Mouse (Mus musculus) midbrain, embryonic 10.5 days (tissue): ENCODE results near the gene Mettl2. TPM values are rescaled to one million over a fixed set of nuclear protein-coding genes. Genes with fewer than 3 reads are reported as not detected.
A peak's percentile ranks its signal among the peaks of the same experiment; 100 is the strongest.

ENCODE experiments used
- DNase-seq: peaks from one replicate; pipeline ENCODE4 v3.0.0-alpha.2; 2017; ENCODE audit warnings: low spot score
- H3K27ac ChIP-seq: fragments of 300-500 bp; sonication (generic); replicated peaks from 2 replicates; pipeline ENCODE4 v1.5.1; 2016; ENCODE audit warnings: mild to moderate bottlenecking
- H3K27me3 ChIP-seq: fragments of 300-500 bp; sonication (generic); 2 replicates; pipeline ENCODE4 v1.6.1; 2016; ENCODE audit warnings: low read depth, mild to moderate bottlenecking; ENCODE audit not compliant: poor library complexity, severe bottlenecking
- H3K36me3 ChIP-seq: fragments of 300-500 bp; sonication (generic); 2 replicates; pipeline ENCODE4 v1.6.1; 2016; ENCODE audit warnings: mild to moderate bottlenecking, moderate library complexity
- H3K4me1 ChIP-seq: fragments of 300-500 bp; sonication (generic); 2 replicates; pipeline ENCODE4 v1.6.1; 2016
- H3K4me3 ChIP-seq: fragments of 300-500 bp; sonication (generic); 2 replicates; pipeline ENCODE4 v1.5.1; 2016; ENCODE audit warnings: mild to moderate bottlenecking, moderate library complexity
- H3K9me3 ChIP-seq: fragments of 300-500 bp; sonication (generic); replicated peaks from 2 replicates; pipeline ENCODE4 v1.6.1; 2016; ENCODE audit warnings: mild to moderate bottlenecking
- WGBS: fragments of 180-500 bp; shearing (Covaris S2); methylation state at CpG from one replicate; pipeline ENCODE4 v1.1.7; 2016; 5-methylcytosine and 5-hydroxymethylcytosine counted together
- polyA plus RNA-seq: library from polyadenylated mRNA; unstranded; fragments of >200 nt; fragmentation: Nextera tagmentation; extraction: Ambion mirVana; gene quantifications from 2 replicates; pipeline ENCODE4 v1.2.1, GENCODE M21; 2016

Mettl2 gene
- polyA plus RNA-seq, 1 experiment from 2014 or later = 56.3 TPM

DNA sequence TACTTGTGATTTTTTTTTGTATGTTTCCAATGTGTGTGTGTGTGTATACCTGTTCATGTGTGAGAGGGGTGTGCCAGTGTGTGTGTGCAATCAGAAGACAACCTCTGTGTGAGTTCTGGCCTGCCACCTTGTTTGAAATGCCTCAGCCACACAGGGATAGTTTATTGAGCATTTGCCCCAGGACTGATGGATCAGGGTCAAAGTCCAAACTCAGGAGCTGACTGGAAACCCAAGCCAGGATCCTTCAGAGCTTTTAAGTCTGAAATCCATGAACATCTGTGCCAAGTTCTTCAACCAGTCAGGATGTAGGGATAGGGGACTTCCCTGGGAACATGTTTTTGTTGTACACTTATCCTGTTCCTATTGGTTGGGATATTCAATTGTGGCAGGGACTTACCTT, 31.8 kb downstream of the Mettl2 start:
- peaks cover 7% of the 10 kb centered on the region for H3K9me3 ChIP-seq
- DNase-seq = no peak
- H3K36me3 ChIP-seq = no peaks in the 10 kb centered on the region
- no peak overlapping the region for H3K4me3 ChIP-seq
- H3K4me1 ChIP-seq = peaks cover 11% of the 10 kb centered on the region
- H3K27ac ChIP-seq = no peak overlapping the region
- H3K27me3 ChIP-seq = no peaks in the 10 kb centered on the region

DNA sequence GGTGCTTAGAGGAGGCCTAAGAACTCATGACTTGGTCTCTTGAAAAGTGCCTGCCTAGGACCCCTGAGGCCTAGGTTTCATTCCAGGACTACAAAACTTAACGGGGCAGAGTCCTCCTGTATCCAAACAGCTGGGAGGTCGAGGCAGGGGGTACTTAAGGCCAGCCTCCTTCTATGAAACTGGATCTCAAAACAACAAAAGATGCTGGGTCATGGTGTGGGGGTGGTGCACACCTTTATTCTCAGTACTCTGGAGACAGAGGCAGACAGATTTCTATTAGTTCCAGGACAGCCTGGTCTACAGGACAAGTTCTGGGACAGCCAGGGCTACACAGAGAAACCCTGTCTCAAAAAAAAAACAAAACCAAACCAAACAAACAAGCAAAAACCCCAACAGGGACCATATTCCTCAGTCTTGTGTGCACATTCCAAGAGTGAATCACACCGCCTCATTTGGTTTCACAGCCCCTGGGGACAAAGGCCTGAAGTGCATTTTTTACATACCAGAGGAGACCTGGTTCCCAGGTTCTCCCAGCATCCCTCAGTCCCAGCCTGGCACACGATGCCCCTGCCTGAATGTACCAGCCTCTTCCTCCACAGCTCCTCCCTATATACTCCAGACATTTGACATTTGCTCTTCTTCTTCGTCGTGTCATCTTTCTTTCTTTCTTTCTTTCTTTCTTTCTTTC, 33.6 kb downstream of the Mettl2 start:
- 65% methylated on average over 6 of the region's 6 CpGs for WGBS
- Histone ChIP-seq H3K27me3 (no peaks in the 10 kb centered on the region), H3K36me3 (no peaks in the 10 kb centered on the region), H3K4me3 (no peak overlapping the region), H3K9me3 (peaks cover 23% of the 10 kb centered on the region), H3K4me1 (no peaks in the 10 kb centered on the region), H3K27ac (no peak overlapping the region)
- no peak for DNase-seq

DNA sequence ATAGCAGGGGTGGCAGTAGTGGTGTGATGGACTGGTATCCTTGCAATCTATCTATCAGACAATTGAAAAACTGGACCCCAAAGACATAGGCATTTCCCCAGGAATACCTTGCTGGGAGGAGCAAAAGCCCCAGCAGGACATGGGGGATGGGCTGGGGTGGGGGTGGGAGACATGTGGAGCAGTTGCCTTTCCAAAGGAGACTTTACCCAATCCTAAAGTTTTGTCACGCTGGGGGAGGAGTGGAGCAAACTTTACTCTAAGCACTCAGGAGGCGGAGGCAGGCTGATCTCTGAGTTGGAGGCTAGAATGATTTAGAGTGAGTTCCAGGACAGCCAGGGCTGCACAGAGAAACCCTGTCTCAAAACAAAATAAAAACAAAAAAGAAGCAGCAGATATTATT, 35.2 kb downstream of the Mettl2 start:
- Histone ChIP-seq H3K27ac (no peak overlapping the region), H3K9me3 (peaks cover 39% of the 10 kb centered on the region), H3K36me3 (no peaks in the 10 kb centered on the region), H3K4me1 (no peaks in the 10 kb centered on the region), H3K4me3 (no peak overlapping the region), H3K27me3 (peaks cover 6% of the 10 kb centered on the region; the same call in 1 of the 2 replicates)
- 86% methylated on average over 2 of the region's 2 CpGs for WGBS
- DNase-seq = no peak

DNA sequence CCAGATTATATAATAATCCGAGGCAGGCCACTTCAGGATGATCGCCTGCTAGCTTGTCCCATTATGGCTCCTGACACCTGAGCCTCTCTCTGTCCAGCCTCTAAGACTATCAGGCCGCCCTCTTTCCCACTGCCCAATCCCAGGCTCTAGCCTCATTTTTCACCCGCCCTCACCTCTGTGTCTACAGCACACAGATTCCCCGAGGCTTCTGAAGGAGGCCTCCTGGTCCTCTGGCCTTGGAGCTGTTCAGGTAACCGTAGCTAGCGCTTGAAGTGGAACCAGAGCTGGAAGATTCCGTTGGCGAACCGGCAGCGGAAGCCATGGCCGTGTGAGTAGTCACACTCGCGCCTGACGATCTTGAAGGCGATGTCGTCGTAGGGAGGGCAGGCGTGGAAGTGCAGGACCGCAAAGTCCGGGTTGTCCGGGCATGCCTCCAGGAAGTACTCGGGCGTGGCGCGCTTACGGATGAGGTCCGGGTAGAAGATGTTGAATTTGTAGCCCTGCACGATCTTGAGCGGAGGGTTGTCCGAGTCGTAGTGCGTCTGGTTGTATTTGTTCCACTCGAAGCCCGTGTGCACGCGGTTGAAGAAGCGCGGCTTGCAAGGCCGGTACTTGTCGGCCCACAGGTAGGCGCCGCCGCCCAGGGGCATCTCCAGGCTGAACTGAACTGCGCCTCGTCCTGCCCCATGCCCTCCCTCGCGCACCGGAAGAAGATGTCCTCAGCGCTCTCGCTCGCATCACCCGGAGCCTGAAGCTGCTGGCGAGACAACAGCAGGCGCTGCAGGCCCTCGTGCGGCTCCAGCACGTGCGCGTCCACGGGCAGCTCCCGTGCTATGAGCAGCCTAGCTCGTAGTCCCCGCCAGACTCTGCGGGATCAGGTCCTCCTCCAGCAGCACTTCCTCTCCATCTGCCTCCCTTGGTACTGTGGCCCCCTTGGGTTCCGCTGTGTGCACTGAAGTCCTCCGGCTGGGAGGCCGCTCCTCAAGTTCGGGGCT, 38.6 kb downstream of the Mettl2 start:
- no peak overlapping the region for H3K4me3 ChIP-seq
- H3K27me3 ChIP-seq = peaks cover 6% of the 10 kb centered on the region; the same call in 1 of the 2 replicates
- H3K4me1 ChIP-seq = no peaks in the 10 kb centered on the region
- 80% methylated on average over 69 of the region's 69 CpGs for WGBS
- no peak overlapping the region for H3K27ac ChIP-seq
- H3K36me3 ChIP-seq = no peaks in the 10 kb centered on the region
- H3K9me3 ChIP-seq = peaks cover 43% of the 10 kb centered on the region
- DNase-seq = no peak

DNA sequence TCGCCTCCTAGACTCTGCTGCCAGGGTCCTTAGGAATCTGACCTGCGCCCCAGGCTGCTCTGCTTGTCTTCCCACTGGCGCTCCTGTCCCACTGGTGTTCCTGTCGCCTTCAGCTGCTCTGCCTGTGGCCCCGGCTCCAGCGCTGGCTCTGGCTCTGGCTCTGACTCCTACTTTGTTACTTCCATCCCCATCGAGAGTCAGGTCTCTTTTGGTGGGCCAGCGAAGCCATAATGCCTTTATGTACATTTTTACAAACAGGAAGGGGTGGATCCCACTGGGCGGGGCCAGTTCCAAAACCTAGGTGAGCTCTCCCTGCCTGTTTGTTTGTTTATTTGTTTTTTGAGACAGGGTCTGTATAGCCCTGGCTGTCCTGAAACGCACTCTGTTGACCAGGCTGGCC, 40.6 kb downstream of the Mettl2 start:
- Histone ChIP-seq H3K27me3 (peaks cover 6% of the 10 kb centered on the region; the same call in 1 of the 2 replicates), H3K4me1 (no peaks in the 10 kb centered on the region), H3K27ac (no peak overlapping the region), H3K36me3 (no peaks in the 10 kb centered on the region), H3K4me3 (no peak overlapping the region), H3K9me3 (peaks cover 43% of the 10 kb centered on the region)
- no peak for DNase-seq
- 88% methylated on average over 10 of the region's 10 CpGs for WGBS

DNA sequence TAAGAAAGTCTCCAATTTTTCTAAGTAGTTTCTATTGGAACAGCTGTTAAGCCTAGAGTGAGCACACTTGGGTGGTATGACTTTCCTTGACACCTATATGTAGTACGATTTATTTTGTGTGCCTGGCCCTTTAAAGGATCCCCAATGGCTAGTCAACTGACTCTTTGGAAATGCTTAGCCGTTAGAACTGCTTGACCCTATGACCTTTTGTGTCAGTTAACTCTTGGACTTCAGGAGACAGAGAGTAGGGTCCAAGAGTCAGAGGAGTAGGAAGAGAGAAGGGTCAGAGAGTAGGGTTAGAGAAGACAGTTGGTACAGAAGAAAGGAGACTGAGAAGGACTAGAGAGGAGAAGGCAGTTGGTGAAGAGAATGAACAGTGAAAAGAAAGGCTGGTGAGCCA, 52.3 kb downstream of the Mettl2 start, which contains the start of gene Tlk2:
Gene Tlk2, plus strand, starts transcription at position 292 of the 400 bp plus-strand sequence.
- H3K27ac ChIP-seq = 0 out of 2 replicates have a peak within 1 kb of the TSS, but pooled peaks have one; percentile 99
- no peaks in the 10 kb centered on the region for H3K9me3 ChIP-seq
- no peak for DNase-seq
- no peaks in the 10 kb centered on the region for H3K27me3 ChIP-seq
- H3K36me3 ChIP-seq = peaks cover 14% of the 10 kb centered on the region
- peaks cover 27% of the 10 kb centered on the region for H3K4me1 ChIP-seq
- 43% methylated on average over 2 of the region's 2 CpGs for WGBS
- H3K4me3 ChIP-seq = peak within 1 kb of the TSS; percentile 95

DNA sequence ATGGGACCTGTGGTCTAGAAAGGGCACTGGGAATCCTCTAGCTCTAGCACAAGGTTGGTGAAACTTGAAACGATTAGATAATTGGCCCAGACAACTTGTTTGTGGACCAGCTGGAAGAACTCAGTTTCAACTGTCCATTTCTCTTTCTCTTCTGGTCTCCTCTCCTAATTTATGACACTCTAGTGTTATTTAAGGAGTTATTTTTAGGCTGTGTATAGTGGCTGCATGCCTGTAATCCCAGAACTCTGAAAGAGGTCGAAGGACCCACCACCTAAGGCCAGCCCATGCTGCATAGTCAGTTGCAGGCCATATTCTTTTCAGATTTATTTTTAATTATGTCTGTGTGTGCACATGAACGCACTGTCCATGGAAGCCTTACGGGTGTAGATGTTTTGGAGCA, 53.3 kb downstream of the Mettl2 start:
- Histone ChIP-seq H3K27me3 (no peaks in the 10 kb centered on the region), H3K4me3 (peak overlapping the region; percentile 95), H3K4me1 (peaks cover 27% of the 10 kb centered on the region), H3K36me3 (peaks cover 21% of the 10 kb centered on the region), H3K27ac (peak overlapping the region; percentile 99; the same call in 1 of the 2 replicates), H3K9me3 (no peaks in the 10 kb centered on the region)
- no peak for DNase-seq
- 93% methylated on average over 4 of the region's 4 CpGs for WGBS

DNA sequence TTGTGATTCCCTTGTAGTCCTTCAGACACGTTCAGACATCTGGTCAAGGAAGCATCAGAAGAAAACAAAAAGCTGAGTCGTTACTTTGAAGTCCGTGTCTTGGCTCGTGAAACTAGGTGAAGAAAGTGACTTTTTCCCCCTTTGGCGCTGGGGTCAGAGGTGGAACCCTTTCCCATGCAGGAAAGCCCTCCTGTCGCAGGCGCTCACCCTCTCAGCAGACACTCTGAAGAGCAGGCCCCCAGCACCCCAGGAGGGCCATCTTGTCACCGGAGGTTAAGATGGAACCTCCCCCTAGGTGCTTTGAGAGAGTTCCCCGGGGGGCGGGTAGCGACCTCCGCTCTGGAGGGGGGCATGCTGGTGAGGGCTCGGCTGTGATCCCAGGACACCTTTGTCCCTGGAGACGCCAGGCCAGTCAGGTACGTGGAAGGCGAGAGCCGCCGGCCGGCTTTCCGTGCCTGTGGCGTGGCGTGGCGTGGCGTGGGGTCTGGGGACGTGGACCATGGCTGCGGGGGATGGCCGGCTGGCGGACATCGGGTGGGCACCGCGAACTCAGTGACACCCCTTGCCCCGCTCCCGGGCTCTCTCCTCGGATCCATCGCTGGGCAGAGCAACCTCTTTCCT, 54.4 kb downstream of the Mettl2 start:
- Histone ChIP-seq H3K36me3 (peaks cover 31% of the 10 kb centered on the region), H3K4me1 (peaks cover 27% of the 10 kb centered on the region), H3K27me3 (no peaks in the 10 kb centered on the region), H3K27ac (peak overlapping the region; percentile 99), H3K4me3 (peak overlapping the region; percentile 95), H3K9me3 (no peaks in the 10 kb centered on the region)
- under 1% methylated on average over 35 of the region's 35 CpGs for WGBS
- DNase-seq = no peak

DNA sequence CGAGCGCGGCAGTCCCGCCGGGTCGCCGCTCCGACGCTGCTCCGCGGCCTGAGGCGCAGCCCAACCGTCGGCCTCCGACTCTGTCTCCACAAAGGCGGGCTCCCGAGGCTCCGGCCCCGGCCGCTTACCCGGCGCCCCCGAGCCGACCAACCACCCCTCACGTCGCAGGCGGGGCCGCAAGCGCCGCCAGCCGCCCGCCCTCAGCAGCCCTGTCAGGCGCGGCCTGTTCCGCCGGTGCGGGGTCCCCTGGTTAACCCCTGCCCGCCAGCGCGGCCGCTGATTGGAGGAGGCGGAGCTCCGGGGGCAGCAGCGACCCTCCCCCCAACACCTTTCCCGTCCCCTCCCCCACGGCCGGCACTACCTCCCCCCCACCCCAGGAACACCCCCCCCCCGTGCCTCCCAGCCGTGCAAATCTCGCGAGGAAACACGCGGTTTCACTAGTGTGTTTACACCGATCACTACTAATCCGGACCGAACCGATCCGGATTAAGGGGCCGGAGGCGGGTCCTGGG, 55.0 kb downstream of the Mettl2 start:
- Histone ChIP-seq H3K4me3 (peak overlapping the region; percentile 95), H3K4me1 (peaks cover 27% of the 10 kb centered on the region), H3K27ac (peak overlapping the region; percentile 99), H3K27me3 (no peaks in the 10 kb centered on the region), H3K36me3 (peaks cover 37% of the 10 kb centered on the region), H3K9me3 (no peaks in the 10 kb centered on the region)
- peak; percentile 96 for DNase-seq
- under 1% methylated on average over 50 of the region's 60 CpGs for WGBS

DNA sequence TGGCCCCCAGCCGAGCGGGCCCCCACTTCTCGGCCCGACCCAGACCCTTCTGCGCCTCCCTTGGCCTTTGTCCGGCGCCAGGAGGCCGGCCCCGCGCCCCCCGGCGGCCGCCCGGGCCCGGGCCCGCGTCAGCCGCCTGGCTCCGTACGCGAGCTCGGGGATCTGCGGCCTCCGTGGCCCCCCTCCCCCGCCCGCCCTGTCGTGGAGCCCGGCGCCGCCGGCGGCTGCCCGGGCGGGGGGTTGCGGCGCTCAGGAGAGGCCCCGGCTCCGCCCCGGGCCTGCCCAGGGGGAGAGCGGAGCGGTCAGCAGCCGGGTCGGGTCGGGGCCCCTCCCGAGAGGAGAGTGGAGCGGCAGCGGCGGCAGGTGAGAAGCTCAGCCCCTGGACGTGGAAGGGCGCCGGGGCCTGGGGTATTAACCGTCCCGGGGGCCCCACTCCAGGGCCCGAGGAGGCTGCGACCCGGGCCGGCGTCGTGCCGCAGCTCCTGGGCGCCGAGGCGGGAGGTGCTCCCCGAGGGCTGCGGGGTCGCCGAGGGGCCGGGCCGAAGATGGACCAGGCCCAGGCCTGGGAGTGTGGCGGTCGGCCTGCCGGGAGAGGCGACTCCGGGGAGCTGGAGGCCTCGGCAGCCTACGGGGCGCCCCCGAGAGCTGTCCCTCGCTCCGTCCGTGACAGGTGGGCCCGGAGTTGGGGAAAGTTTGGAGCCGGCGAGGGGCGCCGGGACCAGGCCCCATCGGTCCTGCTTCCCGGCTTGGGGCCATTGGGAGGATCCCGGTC, 55.6 kb downstream of the Mettl2 start:
- Histone ChIP-seq H3K4me3 (peak overlapping the region; percentile 95), H3K9me3 (no peaks in the 10 kb centered on the region), H3K36me3 (peaks cover 42% of the 10 kb centered on the region), H3K27ac (peak overlapping the region; percentile 99), H3K27me3 (no peaks in the 10 kb centered on the region), H3K4me1 (peaks cover 27% of the 10 kb centered on the region)
- DNase-seq = peak; percentile 69
- WGBS = 2% methylated on average over 86 of the region's 89 CpGs

DNA sequence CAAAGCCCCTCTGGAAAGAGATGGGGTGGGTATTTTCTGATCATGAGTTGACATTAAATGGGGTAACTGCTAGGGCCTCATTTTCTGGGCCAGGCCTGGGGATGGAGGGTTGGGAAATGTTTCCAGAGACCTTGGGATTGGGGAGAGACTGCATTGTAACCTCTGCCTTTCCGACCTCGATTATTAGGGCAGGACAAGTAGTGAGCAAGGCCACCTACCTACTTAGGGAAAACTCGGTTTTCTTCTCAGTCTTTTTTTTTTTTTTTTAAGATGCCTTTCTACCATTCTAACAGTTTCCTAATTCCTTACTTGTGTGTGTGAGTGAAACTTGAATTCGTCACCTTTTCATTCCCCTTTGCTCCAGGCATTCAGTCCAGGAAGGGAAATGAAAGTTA, 56.2 kb downstream of the Mettl2 start:
- no peak for DNase-seq
- Histone ChIP-seq H3K4me1 (peaks cover 27% of the 10 kb centered on the region), H3K4me3 (peak overlapping the region; percentile 95), H3K27ac (peak overlapping the region; percentile 99), H3K36me3 (peaks cover 46% of the 10 kb centered on the region), H3K27me3 (no peaks in the 10 kb centered on the region), H3K9me3 (no peaks in the 10 kb centered on the region)
- WGBS = 9% methylated on average over 4 of the region's 4 CpGs

DNA sequence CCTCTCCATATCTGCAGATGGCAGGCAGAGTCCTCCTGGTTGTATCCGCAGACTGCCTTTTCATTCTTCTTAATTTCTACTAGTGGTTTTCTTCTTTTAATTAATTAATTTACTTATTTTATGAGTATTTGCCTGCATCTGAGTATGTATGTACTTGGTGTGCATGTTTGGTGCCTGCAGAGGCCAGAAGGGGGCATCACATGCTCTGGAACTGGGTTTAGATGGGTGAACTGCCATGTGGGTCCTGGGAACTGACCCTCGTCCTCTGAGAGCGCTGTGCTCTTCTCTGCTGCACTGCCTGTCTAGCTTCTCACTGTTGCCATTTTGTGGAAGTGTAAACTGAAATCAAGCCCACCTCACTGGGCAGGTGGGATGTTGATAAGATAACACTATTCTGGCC, 58.5 kb downstream of the Mettl2 start:
- H3K27me3 ChIP-seq = no peaks in the 10 kb centered on the region
- peaks cover 49% of the 10 kb centered on the region for H3K36me3 ChIP-seq
- H3K27ac ChIP-seq = no peak overlapping the region
- DNase-seq = no peak
- no peaks in the 10 kb centered on the region for H3K9me3 ChIP-seq
- WGBS = 89% methylated on average over 3 of the region's 3 CpGs
- H3K4me3 ChIP-seq = no peak overlapping the region
- peaks cover 20% of the 10 kb centered on the region for H3K4me1 ChIP-seq
